Mouse (Mus musculus) kidney, adult 2 months (tissue): ENCODE results near the gene Rbbp8nl. TPM values are rescaled to one million over a fixed set of nuclear protein-coding genes. Genes with fewer than 3 reads are reported as not detected.

Experiments used
- DNase-seq: peaks from one replicate; pipeline ENCODE4 v3.0.0; 2021
- H3K27ac ChIP-seq: fragments of 200-500 bp; 2 replicates; pipeline ENCODE4 v1.5.1; 2012; ENCODE audit warnings: low read depth, low read length, control low read depth, inconsistent platforms; ENCODE audit not compliant: insufficient read depth
- H3K27me3 ChIP-seq: fragments of 200-500 bp; replicated peaks from 2 replicates; pipeline ENCODE4 v1.6.1; 2012; ENCODE audit warnings: mild to moderate bottlenecking, moderate library complexity, low read length, inconsistent platforms; ENCODE audit not compliant: control insufficient read depth, insufficient read depth
- H3K36me3 ChIP-seq: fragments of 200-500 bp; 2 replicates; pipeline ENCODE4 v1.6.1; 2012; ENCODE audit warnings: mild to moderate bottlenecking, moderate library complexity, low read length, inconsistent platforms; ENCODE audit not compliant: control insufficient read depth, insufficient read depth
- H3K4me1 ChIP-seq: fragments of 200-500 bp; 2 replicates; pipeline ENCODE4 v1.6.1; 2011; ENCODE audit warnings: low read length; ENCODE audit not compliant: control insufficient read depth, insufficient read depth
- H3K4me3 ChIP-seq: fragments of 200-500 bp; 2 replicates; pipeline ENCODE4 v1.5.1; 2011; ENCODE audit warnings: mild to moderate bottlenecking, low read depth, low read length, control low read depth; ENCODE audit not compliant: insufficient read depth
- CTCF ChIP-seq: fragments of 200-500 bp; conservative IDR thresholded peaks from 2 replicates; pipeline ENCODE4 v1.5.1; 2011; ENCODE audit warnings: low read depth, mild to moderate bottlenecking, control low read depth, low read length, moderate library complexity, mixed read lengths; ENCODE audit not compliant: insufficient read depth, insufficient read length
- POLR2A ChIP-seq: fragments of 200-500 bp; IDR thresholded peaks from one replicate; pipeline ENCODE4 v1.6.1; 2011; ENCODE audit warnings: low read depth, low read length, control low read depth
- WGBS: fragments of 180-500 bp; shearing (Covaris S2); methylation state at CpG from one replicate; pipeline ENCODE4 v1.1.7; 2018; 5-methylcytosine and 5-hydroxymethylcytosine counted together
- polyA plus RNA-seq: library from polyadenylated mRNA; depleted of rRNA; stranded (reverse); fragments of >200 nt; gene quantifications from 2 replicates; pipeline ENCODE4 v1.2.3, GENCODE M21; 2012

Rbbp8nl gene
- polyA plus RNA-seq, 1 experiment = 0.50 TPM

DNA sequence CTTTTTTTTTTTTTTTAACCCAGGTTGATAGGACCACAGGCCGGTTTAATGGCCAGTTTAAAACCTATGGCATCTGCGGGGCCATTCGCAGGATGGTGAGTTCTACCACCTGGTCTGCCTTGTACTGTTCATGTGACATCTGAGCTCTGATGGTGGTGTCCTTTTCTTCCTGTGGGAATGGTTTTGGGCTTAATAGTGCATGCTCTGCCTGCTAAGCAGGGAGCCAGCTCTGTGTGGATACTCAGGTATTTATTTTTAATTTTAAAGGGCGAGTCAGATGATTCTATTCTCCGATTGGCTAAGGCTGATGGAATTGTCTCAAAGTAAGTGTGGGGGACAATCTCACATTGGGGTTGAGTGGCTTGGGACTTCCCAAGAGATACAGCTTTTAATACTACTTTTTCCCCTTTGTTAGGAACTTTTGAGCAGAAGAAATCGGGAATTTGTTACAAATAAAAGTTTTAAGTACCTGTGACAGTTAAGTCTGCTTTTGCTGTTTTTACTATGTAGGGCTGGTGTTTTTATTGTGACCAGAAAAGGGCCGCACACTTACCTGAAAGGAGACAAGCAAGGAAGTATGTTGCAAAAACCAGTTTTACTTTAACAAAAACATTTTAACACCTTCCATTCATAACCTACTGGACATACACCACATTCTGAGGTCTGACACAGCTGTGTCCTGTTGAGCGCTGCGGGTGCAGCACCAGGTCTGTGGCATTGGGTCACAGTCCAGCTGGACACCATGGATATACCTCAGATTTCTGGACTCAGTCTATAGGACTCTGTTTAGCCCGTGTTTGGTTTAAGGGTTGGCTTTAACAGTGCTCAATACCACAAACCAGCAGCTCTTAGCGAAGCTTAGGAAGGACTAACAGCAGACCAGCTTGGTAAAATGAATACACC, 31.5 kb downstream of the Rbbp8nl start:
- Histone ChIP-seq H3K4me3 (peak overlapping the region; percentile 73), H3K4me1 (peaks cover 3% of the 10 kb centered on the region; the same call in 1 of the 2 replicates), H3K36me3 (no peaks in the 10 kb centered on the region), H3K27me3 (no peaks in the 10 kb centered on the region), H3K27ac (no peak overlapping the region)
- DNase-seq = no peak
- TF ChIP-seq CTCF = no peak
- no peak for TF ChIP-seq POLR2A
- WGBS = 48% methylated on average over 11 of the region's 11 CpGs

DNA sequence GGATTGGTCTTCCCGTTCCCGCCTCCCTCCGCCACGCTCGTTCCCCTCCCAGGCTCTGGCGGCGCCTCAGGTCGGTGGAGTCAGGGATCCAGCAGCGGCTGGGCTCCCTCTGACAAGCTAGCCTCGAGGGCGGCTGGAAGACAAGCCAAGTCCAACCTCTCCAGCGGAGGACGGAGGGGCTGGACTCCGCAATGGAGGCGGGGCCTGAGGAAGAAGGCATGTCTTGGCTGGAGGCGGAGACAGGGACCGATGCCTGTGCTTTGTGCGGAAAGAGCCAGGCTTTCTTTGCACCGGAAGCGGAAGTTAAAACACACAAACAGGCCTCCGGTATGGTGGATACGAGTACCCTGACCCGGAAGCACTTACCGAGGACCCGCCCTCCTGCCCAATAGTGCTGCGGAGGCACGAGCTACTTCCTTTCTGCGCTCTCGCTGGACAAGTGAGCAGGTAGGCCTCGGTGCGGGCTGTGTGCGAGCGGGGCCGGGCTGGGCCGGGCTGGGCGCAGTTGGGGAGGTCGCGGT, 32.6 kb downstream of the Rbbp8nl start, which contains the start of gene Rps21:
Rps21 (plus strand) TSS at position 377 of the 521 bp plus-strand sequence.
- DNase-seq = peak; percentile 100
- WGBS = 1% methylated on average over 38 of the region's 38 CpGs
- Histone ChIP-seq H3K4me3 (peak within 1 kb of the TSS; percentile 73), H3K27me3 (no peaks in the 10 kb centered on the region), H3K27ac (peak within 1 kb of the TSS; percentile 81), H3K4me1 (peaks cover 3% of the 10 kb centered on the region; the same call in 1 of the 2 replicates), H3K36me3 (no peaks in the 10 kb centered on the region)
- TF ChIP-seq CTCF = no peak
- TF ChIP-seq POLR2A = peak; percentile 94

DNA sequence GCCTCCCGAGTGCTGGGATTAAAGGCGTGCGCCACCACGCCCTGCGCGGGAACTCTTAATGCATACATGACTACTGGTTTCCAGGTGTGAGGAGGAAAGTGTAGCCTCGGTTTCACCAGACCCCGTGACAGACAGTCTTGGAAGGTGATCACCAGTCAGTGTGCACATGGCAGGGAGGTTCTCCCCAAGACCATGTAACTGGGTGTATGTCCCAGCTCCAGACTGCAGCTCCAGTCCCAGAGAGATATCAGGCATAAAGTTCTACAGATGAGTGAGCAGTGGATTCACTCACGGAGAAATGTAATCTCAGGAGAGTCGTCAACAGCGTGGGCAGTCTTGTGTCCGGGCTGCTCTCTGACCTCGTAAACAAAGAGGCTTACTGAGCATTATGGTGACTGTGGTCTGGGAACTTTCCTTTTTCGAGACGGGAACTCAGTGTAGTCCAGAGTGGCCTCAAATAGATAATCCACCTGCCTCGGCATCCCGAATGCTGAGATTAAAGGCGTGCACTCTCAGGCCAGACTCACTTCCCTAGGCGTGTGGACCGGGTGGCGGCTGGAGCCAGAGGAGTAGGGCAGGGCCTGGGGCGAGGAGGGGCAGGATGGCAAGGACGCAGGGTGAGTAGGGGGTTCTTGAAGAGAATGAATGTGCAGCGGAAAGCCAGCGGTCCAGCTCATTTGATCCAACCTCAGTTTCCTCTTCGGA, 33.2 kb downstream of the Rbbp8nl start:
- 21% methylated on average over 26 of the region's 26 CpGs for WGBS
- no peaks in the 10 kb centered on the region for H3K27me3 ChIP-seq
- H3K36me3 ChIP-seq = no peaks in the 10 kb centered on the region
- TF ChIP-seq CTCF = no peak
- TF ChIP-seq POLR2A = no peak
- H3K4me1 ChIP-seq = peaks cover 3% of the 10 kb centered on the region; the same call in 1 of the 2 replicates
- peak overlapping the region; percentile 60 for H3K4me3 ChIP-seq
- peak overlapping the region; percentile 81 for H3K27ac ChIP-seq
- DNase-seq = no peak

- Histone ChIP-seq H3K4me3 (no peak overlapping the region), H3K27me3 (no peaks in the 10 kb centered on the region), H3K4me1 (peaks cover 3% of the 10 kb centered on the region; the same call in 1 of the 2 replicates), H3K36me3 (no peaks in the 10 kb centered on the region), H3K27ac (peak overlapping the region; percentile 81)
- WGBS = 51% methylated on average over 9 of the region's 9 CpGs
- TF ChIP-seq POLR2A = no peak
- no peak for TF ChIP-seq CTCF
- DNase-seq = peak; percentile 76
Observed at GRCm38 (mm10) chr2:180255701-180256100, 34.0 kb downstream of the Rbbp8nl start.

GRCm38 (mm10) chr2:180254436-180255209, 35.1 kb downstream of the Rbbp8nl start:
- H3K4me1 ChIP-seq = peaks cover 3% of the 10 kb centered on the region; the same call in 1 of the 2 replicates
- H3K4me3 ChIP-seq = no peak overlapping the region
- peak; percentile 48 for DNase-seq
- H3K27ac ChIP-seq = peak overlapping the region; percentile 11; the same call in 1 of the 2 replicates
- WGBS = 36% methylated on average over 5 of the region's 5 CpGs
- TF ChIP-seq POLR2A (no peak), CTCF (no peak)
- no peaks in the 10 kb centered on the region for H3K27me3 ChIP-seq
- no peaks in the 10 kb centered on the region for H3K36me3 ChIP-seq

DNA sequence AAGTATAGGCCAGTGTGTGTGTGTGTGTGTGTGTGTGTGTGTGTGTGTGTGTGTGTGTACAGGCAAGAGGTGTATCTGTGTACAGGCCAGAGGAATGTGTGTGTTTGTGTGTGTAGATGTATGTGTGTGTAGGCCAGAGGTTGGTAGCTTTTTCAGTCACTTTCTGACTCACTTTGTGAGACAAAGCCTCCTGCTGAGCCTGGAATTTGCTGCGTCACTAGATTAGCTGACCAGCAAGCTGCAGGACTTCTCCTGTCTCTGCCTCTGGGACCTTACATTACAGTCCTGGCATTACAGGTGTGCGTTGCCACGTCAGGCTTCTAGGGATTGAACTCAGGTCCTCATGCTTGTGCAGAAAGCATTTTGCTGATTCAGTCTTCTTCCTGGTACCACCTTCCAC, 37.8 kb downstream of the Rbbp8nl start:
- Histone ChIP-seq H3K4me3 (no peak overlapping the region), H3K27me3 (no peaks in the 10 kb centered on the region), H3K27ac (peak overlapping the region; percentile 39; the same call in 1 of the 2 replicates), H3K36me3 (no peaks in the 10 kb centered on the region), H3K4me1 (peaks cover 3% of the 10 kb centered on the region; the same call in 1 of the 2 replicates)
- TF ChIP-seq CTCF (no peak), POLR2A (no peak)
- 46% methylated on average over 3 of the region's 3 CpGs for WGBS
- DNase-seq = no peak
